Mouse (Mus musculus) spleen, embryonic (tissue): ENCODE results near the gene Atrnl1.

Experiments used
- CTCF ChIA-PET: fragments of 350-600 bp; sonication (Branson Sonifier 250); formaldehyde crosslinking; loops from one replicate; lab custom pipeline; 2022; lab: Charles Lee

The Atrnl1 gene

DNA sequence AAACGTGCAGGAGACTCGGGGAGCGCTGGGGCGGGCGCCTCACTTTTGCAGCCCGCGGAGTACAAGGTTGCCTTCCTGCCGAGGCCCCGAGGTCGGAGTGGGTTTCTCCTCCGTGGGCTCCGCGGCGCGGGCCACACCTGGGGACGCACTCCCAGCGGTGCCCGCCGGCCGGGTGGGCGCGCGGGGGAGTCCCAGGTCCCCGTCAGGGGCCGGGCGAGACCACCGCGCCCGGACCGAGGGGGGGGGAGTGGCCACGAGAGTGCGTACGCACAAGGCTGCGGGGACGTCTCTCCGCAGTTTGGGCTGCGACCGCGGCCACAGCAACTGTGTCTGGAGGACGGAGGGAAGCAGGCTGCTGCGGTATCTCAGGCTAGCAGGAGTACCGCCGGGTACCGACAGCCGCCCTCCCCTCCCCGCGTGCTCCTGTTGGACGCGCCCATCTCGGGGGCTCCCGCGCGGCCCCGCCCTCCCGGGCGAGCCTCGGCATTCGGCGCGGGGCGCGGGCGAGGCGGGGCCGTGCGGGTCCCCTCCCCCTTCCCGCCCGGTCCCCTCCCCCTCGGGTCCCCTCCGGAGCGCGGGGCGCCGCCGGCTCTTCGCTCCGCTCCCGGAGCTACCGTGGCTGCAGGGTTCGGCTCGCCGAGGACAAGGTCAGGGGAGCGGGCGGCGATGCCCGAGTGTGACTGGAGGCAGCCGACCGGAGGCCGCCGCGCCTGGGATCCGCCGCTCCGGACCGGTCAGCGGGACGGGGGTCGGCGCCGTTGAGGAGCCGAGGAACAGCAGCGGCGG lies at the start of gene Atrnl1:
Gene Atrnl1 (plus strand): TSS at position 559 of the 786 bp plus-strand sequence.
- CTCF ChIA-PET = no interaction called here

GRCm38 (mm10) chr19:57561486-57561885 lies 49.3 kb upstream of the Atrnl1 start:
- CTCF ChIA-PET = no interaction called here

- CTCF ChIA-PET = no interaction called here
These were observed 41.8 kb upstream of the Atrnl1 start for GRCm38 (mm10) chr19:57569040-57569439.

GRCm38 (mm10) chr19:57572360-57573237 lies 38.2 kb upstream of the Atrnl1 start:
- CTCF ChIA-PET = interaction anchor here (0.7 kb wide), 1 partner anchor 617 kb away, joined by 5 read pairs; no protein-coding TSS in a partner anchor

DNA sequence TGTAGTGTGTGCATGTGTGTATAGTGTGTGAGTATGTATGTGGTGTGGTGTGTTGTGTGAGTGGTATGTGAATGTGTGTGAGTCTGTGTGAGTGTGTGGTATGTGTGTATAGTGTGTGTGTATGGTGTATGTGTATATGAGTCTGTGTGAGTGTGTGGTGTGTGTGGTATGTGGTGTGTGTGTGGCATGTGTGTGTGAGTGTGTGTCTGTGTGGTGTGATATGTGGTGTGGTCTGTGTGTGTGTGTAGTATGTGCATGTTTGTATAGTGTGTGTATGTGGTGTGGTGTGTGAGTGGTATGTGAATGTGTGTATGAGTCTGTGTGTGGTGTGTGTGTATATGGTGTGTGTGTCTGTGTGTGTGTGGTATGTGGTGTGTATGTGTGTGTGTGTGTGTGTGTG lies 37.4 kb upstream of the Atrnl1 start:
- CTCF ChIA-PET = no interaction called here

DNA sequence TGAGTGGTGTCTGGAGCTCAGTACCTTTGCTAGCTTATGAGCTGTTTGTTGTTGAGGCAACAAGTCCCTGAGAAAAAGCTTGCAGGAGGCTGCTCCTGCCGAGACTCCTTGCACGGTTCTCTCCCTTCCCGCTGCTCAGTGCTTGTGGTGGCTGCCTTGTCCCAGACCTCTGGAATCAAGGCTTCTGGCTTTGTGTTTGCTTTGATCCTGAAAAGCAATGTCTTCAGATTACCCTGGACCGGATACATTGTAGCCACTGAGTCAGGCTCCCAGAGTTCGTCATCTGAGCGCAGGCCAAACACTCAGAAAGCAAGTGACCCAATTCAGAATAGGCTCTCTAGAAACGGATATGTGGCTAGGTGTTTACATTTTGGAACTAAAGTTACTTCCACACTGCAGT lies 35.8 kb upstream of the Atrnl1 start:
- CTCF ChIA-PET = no interaction called here

GRCm38 (mm10) chr19:57576836-57577235 lies 34.0 kb upstream of the Atrnl1 start:
- CTCF ChIA-PET = no interaction called here

DNA sequence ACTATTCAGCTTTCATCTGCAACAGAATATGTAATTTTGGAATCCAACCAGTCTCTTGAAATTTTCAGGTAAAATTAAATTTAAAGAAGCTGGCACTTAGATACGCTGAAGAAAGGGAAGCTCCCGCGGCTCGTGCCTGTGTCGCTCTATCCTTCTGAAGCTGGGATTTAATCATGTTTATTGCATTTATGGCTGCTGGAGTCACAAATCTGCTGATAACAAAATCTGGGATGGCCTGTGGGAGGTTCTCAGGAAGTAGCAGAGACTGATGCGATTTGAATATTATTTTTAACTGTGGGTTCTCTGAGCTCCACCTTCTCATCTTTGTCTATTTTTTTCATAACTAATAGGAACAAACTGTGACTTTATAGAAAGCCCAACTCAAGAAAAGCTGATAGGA lies 33.6 kb upstream of the Atrnl1 start:
- CTCF ChIA-PET = no interaction called here

DNA sequence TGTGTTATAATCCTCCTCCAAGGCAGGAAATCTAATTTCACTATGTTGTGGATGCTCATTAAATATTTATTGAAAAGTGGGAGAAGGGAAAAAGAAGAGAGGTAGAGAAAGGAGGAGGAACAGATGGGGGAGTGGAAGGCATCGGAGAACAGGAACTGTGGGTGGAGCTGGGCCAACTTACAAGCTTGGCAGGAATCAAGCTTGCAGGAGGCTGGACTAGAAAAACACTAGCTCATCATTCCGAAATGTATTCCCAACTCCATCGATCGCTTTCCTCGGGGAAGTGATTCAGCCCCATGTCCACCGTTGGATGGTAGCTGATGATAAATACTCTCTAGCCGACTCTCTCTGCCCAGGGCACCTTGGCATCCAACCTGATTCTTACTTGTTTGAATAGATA lies 29.9 kb upstream of the Atrnl1 start:
- CTCF ChIA-PET = no interaction called here

- CTCF ChIA-PET = no interaction called here
These were observed 25.5 kb upstream of the Atrnl1 start for GRCm38 (mm10) chr19:57585231-57585792.

- CTCF ChIA-PET = no interaction called here
These were observed 24.7 kb upstream of the Atrnl1 start for GRCm38 (mm10) chr19:57586172-57586571.

- CTCF ChIA-PET = no interaction called here
These were observed 21.3 kb upstream of the Atrnl1 start for GRCm38 (mm10) chr19:57589516-57589915.

- CTCF ChIA-PET = no interaction called here
These were observed 19.9 kb upstream of the Atrnl1 start for GRCm38 (mm10) chr19:57590895-57591294.

GRCm38 (mm10) chr19:57591631-57592030 lies 19.2 kb upstream of the Atrnl1 start:
- CTCF ChIA-PET = no interaction called here

DNA sequence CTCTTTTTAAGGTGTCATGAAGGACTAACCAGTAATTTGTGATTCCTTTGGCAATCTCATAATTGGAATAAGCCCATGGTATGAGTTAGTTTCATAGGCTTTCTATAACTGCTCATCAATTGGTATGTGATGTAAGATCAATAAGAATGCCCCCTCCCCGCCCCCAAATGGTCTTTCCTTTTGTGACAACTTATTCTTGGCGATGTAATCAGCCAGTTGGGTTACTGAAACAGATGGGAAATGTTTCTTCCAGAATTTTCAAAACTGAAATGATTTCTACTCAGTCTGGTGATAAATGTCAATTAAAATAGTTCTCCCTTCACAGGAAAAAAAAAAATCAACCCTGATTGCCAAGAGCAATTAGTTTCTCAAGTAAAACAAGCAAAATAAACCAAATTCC lies 18.5 kb upstream of the Atrnl1 start:
- CTCF ChIA-PET = no interaction called here

DNA sequence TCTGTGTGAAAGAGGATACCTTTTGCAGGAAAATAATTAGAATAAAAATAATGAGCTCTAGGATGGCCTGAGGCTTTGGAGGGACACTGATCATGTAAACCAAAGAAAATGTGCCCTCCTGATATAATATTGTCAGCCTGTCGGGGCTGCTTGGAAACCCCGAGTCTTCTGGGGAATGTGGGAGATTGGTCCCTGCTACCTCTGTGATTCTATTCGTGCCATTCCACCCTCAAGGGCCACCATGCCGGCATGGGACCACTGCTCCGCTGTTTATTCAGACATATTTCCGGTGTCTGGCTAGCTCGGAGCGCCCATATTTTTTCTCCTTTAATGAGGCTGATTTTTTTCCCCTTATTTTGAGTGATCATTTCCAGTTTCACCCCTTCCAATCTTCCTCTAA lies 11.7 kb upstream of the Atrnl1 start:
- CTCF ChIA-PET = no interaction called here

GRCm38 (mm10) chr19:57600233-57600929 lies 10.5 kb upstream of the Atrnl1 start:
- CTCF ChIA-PET = no interaction called here

DNA sequence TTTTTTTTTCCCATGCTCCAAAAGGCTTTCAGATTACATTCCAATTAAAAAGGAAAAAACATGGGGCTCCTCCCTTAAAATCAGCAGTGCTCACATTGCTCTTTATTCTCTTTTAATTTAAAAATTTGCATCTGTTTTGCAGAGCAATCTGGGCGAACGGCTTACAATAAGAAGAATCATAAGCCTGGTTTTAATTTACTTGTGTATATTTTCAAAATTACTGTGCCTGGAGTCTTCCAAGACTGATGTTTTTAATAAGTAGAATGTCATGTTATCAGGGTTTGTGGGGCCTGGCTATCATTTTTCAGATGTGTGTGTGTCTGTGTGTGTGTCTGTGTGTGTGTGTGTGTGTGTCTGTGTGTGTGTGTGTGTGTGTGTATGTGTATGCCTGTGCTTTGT lies 9.9 kb upstream of the Atrnl1 start:
- CTCF ChIA-PET = no interaction called here

DNA sequence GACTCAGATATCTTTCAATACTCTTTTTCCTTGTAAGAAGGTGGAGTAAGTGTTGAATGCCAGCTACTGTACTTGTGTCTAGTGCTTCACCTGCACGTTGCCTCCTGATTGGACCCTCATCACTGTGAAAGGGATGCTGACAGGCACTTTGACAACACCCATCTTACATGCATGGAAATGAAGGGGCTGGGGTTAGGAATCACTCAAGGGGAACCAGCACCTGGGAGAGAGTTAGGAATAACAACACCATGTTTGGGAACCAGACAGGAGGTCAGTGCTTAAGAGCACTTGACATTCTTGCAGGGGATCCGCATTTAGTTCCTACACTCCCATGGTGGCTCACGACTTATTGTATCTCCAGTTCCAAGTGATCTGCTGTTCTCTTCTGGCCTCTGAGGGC lies 7.2 kb upstream of the Atrnl1 start:
- CTCF ChIA-PET = no interaction called here

DNA sequence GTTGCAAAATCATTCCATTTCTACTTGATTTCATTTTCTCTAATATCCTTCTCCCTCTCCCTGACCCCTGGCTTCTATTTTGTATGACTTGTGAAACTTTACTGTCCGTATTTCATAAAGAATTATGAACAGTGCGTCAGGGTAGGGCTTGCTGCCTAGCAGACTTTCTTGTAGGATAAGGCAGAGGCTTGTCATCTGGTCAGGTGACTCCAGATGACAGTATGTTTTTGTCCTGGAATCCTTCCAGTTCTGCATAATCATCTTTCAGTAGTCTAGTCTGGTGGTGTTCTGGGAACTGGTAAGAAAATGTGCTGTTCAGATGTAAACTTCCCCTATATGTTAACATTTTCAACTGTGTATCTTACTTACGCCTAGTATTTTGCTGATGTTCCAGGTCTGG lies 4.9 kb upstream of the Atrnl1 start:
- CTCF ChIA-PET = no interaction called here

GRCm38 (mm10) chr19:57606351-57606750 lies 4.5 kb upstream of the Atrnl1 start:
- CTCF ChIA-PET = no interaction called here
